Mouse (Mus musculus) lung, adult 2 months (tissue): ENCODE measurements around the gene R3hdm2.

Source experiments
- CTCF ChIP-seq: fragments of 200-500 bp; IDR thresholded peaks from 2 replicates; pipeline ENCODE4 v1.5.1; 2011; ENCODE audit warnings: mild to moderate bottlenecking, low read length, control low read depth; ENCODE audit not compliant: insufficient read depth
- POLR2A ChIP-seq: fragments of 200-500 bp; IDR thresholded peaks from 2 replicates; pipeline ENCODE4 v1.6.1; 2011; ENCODE audit warnings: low read depth, mild to moderate bottlenecking, control low read depth, low read length, borderline replicate concordance; ENCODE audit errors: extremely low read depth

GRCm38 (mm10) chr10:127351719-127352118, 28.4 kb upstream of the R3hdm2 start:
- TF ChIP-seq CTCF: no peak
- TF ChIP-seq POLR2A: no peak
